Mouse (Mus musculus) liver, postnatal 0 days (tissue): ENCODE measurements around the gene Atl3.

Experiments used
- CTCF ChIP-seq: sonication (generic); IDR thresholded peaks from 2 replicates; pipeline ENCODE4 v1.5.1; 2016; ENCODE audit warnings: antibody characterized with exemption, low read depth
- EP300 ChIP-seq: IDR thresholded peaks from 2 replicates; pipeline ENCODE4 v1.6.1; 2016; ENCODE audit warnings: antibody characterized with exemption, low read depth, mild to moderate bottlenecking

DNA sequence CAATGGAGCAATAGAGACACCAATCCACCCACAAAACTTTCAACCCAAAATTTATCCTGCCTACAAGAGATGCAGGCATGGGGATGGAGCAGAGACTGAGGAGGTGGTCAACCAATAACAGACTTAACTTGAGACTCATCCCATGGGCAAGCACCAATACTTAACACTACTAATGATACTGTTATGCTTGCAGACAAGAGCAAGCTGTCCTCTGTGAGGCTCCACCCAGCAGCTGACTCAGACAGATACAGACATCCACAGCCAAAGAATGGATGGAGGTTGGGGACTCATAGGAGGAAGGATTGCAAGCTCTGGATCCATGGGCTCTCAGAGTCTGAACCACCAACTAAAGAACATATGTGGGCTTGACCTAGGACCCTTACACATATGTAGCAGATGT, 59.6 kb downstream of the Atl3 start:
- no peak for TF ChIP-seq CTCF
- TF ChIP-seq EP300: no peak; the same call in 1 of the 2 replicates
